Mouse (Mus musculus) liver, adult (tissue): ENCODE measurements around the gene Rbms3.

Experiments used
- GATA4 ChIP-seq: IDR thresholded peaks from 2 replicates; pipeline ENCODE4 v1.6.1; 2014; ENCODE audit warnings: mild to moderate bottlenecking, low read length; ENCODE audit not compliant: insufficient replicate concordance

Gene Rbms3

GRCm38 (mm10) chr9:117156330-117156905 is 473.3 kb downstream of the Rbms3 start:
- TF ChIP-seq GATA4: no peak

DNA sequence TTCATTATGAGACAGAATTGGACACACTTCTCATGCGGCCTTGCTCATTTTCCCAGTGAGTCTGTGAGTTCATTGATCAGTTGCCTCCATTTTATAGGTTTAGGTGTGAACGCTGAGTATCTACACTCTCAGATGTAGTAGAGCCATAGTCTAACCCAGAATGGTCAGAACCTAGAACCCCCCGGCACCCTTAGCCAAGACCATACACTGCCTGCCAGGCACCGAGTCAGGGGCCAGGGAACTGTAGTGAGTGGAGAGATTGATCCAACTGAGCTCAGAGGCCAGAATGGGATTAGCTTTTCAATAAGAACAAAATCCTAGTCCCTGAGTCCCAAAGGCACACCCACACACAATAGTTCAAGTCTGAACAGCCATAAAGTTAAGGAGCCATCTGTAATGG is 475.1 kb downstream of the Rbms3 start:
- no peak for TF ChIP-seq GATA4

DNA sequence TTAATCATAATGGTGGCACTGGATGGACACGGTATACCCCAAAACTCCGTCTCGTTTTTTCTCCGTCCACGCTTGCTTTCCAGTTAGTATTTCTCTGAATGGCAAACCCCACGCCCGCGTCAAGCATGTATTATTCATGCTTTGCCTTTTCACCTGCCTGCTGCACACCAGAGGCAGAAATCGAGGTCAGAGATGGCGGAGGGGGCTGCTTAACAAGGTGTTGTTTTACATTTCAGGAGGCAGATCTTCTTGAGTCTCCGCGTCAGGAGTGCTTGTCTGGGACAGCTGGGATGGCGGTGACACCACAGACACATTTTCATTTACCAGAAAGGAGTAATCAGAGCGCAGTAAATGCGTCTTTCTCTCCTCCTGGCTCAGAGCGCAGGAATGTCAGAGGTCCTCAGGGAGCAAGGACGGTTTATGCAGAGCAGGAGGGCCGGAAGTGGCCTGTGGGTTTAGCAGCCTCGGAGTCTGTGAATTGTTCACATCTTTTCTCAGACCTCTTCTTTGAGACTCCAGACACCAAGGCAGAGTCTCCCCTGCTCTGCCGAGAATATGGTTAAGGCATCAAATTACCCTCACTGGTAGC is 475.9 kb downstream of the Rbms3 start:
- TF ChIP-seq GATA4: no peak

- no peak for TF ChIP-seq GATA4
These were observed 477.8 kb downstream of the Rbms3 start for GRCm38 (mm10) chr9:117151951-117152350.

GRCm38 (mm10) chr9:117144057-117144723 is 485.5 kb downstream of the Rbms3 start:
- no peak for TF ChIP-seq GATA4

DNA sequence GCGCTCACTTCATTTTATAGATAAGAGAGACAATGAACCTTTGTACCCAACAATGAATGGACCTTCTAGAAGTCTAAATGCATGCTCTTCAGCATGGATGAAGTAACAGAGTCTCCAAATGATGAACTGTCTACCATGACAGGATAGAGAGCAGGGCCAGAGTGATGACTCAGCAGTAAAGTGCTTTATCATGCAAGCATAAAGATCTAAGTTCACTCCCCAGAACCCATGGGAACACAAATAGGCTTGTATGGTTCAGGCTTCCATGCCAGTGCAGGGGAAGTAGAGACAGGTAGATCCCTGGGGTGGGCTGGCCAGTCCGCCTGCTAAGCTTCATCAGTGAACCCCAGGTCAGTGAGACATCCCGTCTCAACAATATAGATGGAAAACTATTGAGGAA is 489.7 kb downstream of the Rbms3 start:
- TF ChIP-seq GATA4: no peak

DNA sequence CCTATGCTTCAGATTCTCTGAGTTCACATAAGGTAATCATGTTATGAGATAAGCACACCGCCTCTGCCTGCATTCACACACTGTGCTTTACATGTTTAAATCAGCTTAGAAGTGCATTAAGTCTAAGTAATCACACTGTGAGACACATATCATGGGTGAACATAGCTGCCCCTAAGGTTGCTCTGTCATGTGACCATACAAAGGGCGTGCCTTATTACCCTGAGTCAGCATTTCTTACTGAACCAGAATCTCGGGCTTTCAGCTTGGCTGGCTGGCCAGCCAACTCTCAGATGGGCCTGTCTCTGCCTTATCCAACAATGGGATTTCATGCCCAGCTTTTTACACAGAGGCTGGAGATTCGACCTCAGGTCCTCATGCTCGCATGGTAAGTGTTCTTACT is 493.3 kb downstream of the Rbms3 start:
- TF ChIP-seq GATA4: no peak

GRCm38 (mm10) chr9:117134043-117134442 is 495.7 kb downstream of the Rbms3 start:
- TF ChIP-seq GATA4: no peak

- TF ChIP-seq GATA4: no peak
These were observed 502.9 kb downstream of the Rbms3 start for GRCm38 (mm10) chr9:117126816-117127215.

DNA sequence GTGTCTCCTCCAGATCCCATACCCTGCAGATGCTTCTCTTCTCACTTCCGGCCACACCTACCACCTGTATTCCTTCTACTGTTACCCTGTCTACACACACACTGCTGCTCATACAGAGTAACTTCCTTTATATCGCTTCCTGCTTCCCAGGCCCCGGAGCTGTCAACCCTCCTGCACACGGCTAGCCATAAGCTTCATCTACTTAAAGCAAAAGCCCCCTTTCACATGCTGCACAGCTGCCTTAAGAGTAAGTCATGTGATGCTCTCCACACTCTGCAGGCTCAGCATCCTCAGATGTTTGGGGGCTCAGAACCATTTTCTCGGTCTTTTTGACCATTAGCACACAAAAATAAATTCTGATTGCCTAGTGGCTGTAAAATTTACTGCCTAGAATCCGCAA is 503.9 kb downstream of the Rbms3 start:
- TF ChIP-seq GATA4: no peak

DNA sequence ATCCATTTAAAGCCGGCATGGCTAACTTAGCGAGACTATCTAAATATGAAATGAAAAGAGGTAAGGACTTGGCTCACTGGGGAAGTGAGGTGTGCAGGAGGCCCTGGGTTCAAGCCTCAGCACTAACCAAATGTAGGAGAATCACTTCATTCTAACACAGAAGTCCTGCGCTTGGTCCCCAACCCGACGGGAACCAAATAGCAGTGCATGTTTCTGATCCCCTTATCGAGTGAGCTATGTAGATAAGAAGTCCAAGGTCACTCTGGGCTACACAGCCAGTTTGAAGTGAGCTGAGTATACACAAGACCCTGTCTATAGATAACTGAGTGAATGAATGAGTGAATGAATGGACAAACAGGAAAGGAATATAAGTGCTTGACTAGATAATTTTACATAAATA is 508.1 kb downstream of the Rbms3 start:
- TF ChIP-seq GATA4: no peak

DNA sequence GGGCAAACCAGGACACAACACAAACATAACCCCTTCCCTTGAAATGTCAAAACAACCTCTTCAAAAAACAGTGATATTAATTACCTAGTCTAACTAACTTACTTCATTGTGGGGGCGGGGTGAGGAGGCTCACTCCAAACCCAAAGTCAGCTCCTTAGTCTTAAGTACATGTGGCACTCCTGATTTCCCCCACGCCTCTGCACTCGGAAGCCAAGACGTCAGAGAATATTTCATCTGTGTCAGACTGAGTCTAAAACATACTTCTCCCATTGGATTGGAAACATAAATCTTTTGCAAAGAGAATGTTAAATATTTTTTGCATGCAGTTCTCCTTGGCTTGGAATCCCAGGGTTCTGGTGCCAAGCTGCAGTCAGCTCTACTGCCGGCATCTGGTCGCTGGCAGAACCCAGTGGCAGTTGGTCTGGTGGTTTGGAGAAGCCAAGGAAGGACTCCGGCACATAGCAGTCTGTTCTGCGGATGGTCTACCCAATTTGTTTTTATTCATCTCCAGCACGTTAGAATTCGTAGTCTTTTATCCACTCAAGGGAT is 512.5 kb downstream of the Rbms3 start:
- TF ChIP-seq GATA4: no peak

DNA sequence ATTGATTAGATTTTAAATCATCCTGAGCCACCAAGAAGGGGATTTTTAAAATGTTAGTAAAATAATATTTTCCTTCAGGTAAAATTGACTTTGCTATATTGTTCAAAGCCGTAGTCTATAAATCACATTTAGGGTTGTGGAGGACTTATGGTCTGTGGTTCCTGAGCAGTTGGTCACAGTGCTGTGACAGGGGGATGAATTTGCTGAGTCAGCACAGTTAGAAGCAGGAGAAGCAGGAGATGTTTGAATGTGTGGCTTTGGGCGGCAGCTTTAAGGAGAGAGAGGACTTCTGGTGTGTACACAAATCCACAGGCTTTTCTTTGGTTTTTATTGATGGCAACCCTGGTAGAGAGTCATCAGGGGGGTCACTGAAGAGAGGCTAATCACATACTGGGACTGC is 514.1 kb downstream of the Rbms3 start:
- no peak for TF ChIP-seq GATA4

- no peak for TF ChIP-seq GATA4
These were observed 516.1 kb downstream of the Rbms3 start for GRCm38 (mm10) chr9:117113592-117113991.

DNA sequence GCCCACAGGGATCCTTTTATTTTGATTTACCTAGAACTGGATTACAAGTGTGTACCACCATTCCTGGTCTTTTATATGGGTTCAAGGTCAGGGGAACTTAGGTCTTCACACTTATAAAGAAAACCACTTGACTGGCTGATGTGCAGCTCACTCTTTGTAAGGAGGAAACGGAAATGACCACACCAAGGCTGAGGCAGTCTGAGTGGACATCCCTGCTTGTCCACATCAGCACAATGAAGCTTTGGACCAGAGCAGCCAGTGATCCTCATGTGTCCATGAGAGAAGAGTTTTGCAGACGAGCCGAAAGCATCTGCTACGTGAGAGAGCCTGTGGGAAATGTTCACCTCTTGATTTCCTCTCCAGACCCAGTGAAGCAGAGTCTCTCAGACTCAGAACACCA is 521.8 kb downstream of the Rbms3 start:
- TF ChIP-seq GATA4: no peak

GRCm38 (mm10) chr9:117102198-117102930 is 527.3 kb downstream of the Rbms3 start:
- TF ChIP-seq GATA4: no peak

DNA sequence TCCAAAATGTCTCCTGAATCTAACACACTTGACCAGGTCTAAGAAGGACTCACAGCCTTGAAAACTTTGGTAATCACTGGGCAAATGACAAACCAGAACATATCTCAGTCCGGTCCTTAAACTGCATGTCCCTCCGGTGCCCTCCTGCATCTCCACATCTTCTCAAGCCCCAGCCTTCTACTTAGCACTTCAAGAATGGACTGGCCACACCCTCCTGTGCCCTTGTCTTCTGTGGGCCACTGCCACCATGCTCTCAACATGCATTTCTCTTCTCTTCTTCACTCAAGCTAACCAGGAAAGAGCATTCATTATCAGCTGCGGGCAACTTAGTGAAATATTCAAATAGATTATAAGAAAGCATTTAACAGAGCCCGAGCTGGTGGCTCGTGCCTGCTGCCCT is 529.5 kb downstream of the Rbms3 start:
- no peak for TF ChIP-seq GATA4
